Mouse (Mus musculus): ENCODE measurements around the gene AL732309.1. TPM values are rescaled to one million over a fixed set of nuclear protein-coding genes. Genes with fewer than 3 reads are reported as not detected.
A peak's percentile ranks its signal among the peaks of the same experiment; 100 is the strongest.

Gene AL732309.1
- polyA plus RNA-seq, 1 experiment from 2014 or later = 6.0 TPM

- H3K36me3 ChIP-seq = peaks cover 45% of the 10 kb centered on the region
- no peak overlapping the region for H3K4me2 ChIP-seq (replicated peaks)
- H3K4me3 ChIP-seq = no peak overlapping the region
- ATAC-seq (ENCODE audit: low FRiP score, low read depth) = no peak
- WGBS = 51% methylated on average over 7 of the region's 7 CpGs
- no peaks in the 10 kb centered on the region for H3K9me3 ChIP-seq
- peaks cover 62% of the 10 kb centered on the region for H3K27me3 ChIP-seq
- peaks cover 18% of the 10 kb centered on the region for H3K4me1 ChIP-seq
- no peak overlapping the region for H3K9ac ChIP-seq
- H3K27ac ChIP-seq = no peak overlapping the region
Measured at GRCm38 (mm10) chr2:25286837-25287636, 40.4 kb upstream of the AL732309.1 start.

- no peak for ATAC-seq (ENCODE audit: low FRiP score, low read depth)
- Histone ChIP-seq H3K9ac (no peak overlapping the region), H3K4me3 (no peak overlapping the region), H3K27ac (no peak overlapping the region), H3K9me3 (no peaks in the 10 kb centered on the region), H3K27me3 (peaks cover 55% of the 10 kb centered on the region), H3K4me2 (replicated peaks) (no peak overlapping the region), H3K4me1 (peaks cover 16% of the 10 kb centered on the region; the same call in 1 of the 2 replicates), H3K36me3 (peaks cover 50% of the 10 kb centered on the region)
- WGBS = 72% methylated on average over 1 of the region's 1 CpGs
Measured at GRCm38 (mm10) chr2:25286314-25286713, 39.7 kb upstream of the AL732309.1 start.

GRCm38 (mm10) chr2:25285551-25285950 is 38.9 kb upstream of the AL732309.1 start:
- H3K4me2 ChIP-seq (replicated peaks) = no peak overlapping the region
- ATAC-seq (ENCODE audit: low FRiP score, low read depth) = no peak
- H3K27me3 ChIP-seq = peaks cover 47% of the 10 kb centered on the region
- H3K4me3 ChIP-seq = no peak overlapping the region
- H3K27ac ChIP-seq = no peak overlapping the region
- peaks cover 58% of the 10 kb centered on the region for H3K36me3 ChIP-seq
- 89% methylated on average over 2 of the region's 2 CpGs for WGBS
- H3K9me3 ChIP-seq = no peaks in the 10 kb centered on the region
- peaks cover 10% of the 10 kb centered on the region; the same call in 1 of the 2 replicates for H3K4me1 ChIP-seq
- H3K9ac ChIP-seq = no peak overlapping the region

- H3K36me3 ChIP-seq = peaks cover 98% of the 10 kb centered on the region
- H3K4me3 ChIP-seq = no peak overlapping the region
- no peaks in the 10 kb centered on the region for H3K9me3 ChIP-seq
- H3K9ac ChIP-seq = no peak overlapping the region
- ATAC-seq (ENCODE audit: low FRiP score, low read depth) = 0 out of 2 replicates have a peak, but pooled peaks have one; percentile 28
- peaks cover 2% of the 10 kb centered on the region; the same call in 1 of the 2 replicates for H3K4me1 ChIP-seq
- no peak overlapping the region for H3K4me2 ChIP-seq (replicated peaks)
- WGBS = 65% methylated on average over 13 of the region's 13 CpGs
- no peaks in the 10 kb centered on the region for H3K27me3 ChIP-seq
- no peak overlapping the region for H3K27ac ChIP-seq
Measured at GRCm38 (mm10) chr2:25278928-25279882, 32.5 kb upstream of the AL732309.1 start.

- H3K4me1 ChIP-seq = peaks cover 28% of the 10 kb centered on the region
- H3K27me3 ChIP-seq = no peaks in the 10 kb centered on the region
- peak overlapping the region; percentile 93 for H3K9ac ChIP-seq
- H3K9me3 ChIP-seq = no peaks in the 10 kb centered on the region
- peak overlapping the region; percentile 93 for H3K4me2 ChIP-seq (replicated peaks)
- peaks cover 75% of the 10 kb centered on the region for H3K36me3 ChIP-seq
- WGBS = 39% methylated on average over 16 of the region's 16 CpGs
- H3K27ac ChIP-seq = no peak overlapping the region
- H3K4me3 ChIP-seq = peak overlapping the region; percentile 94
- no peak for ATAC-seq (ENCODE audit: low FRiP score, low read depth)
Measured at GRCm38 (mm10) chr2:25273010-25273409, 26.3 kb upstream of the AL732309.1 start.

GRCm38 (mm10) chr2:25272515-25272914 is 25.9 kb upstream of the AL732309.1 start:
- 0% methylated on average over 28 of the region's 29 CpGs for WGBS
- H3K9me3 ChIP-seq = no peaks in the 10 kb centered on the region
- no peak overlapping the region for H3K27ac ChIP-seq
- peak overlapping the region; percentile 94 for H3K4me3 ChIP-seq
- H3K36me3 ChIP-seq = peaks cover 70% of the 10 kb centered on the region
- peak overlapping the region; percentile 93 for H3K9ac ChIP-seq
- H3K4me2 ChIP-seq (replicated peaks) = peak overlapping the region; percentile 93
- H3K4me1 ChIP-seq = peaks cover 28% of the 10 kb centered on the region
- peak; percentile 60 for ATAC-seq (ENCODE audit: low FRiP score, low read depth)
- H3K27me3 ChIP-seq = no peaks in the 10 kb centered on the region

- Histone ChIP-seq H3K27ac (peak within 1 kb of the TSS; percentile 72), H3K36me3 (peaks cover 65% of the 10 kb centered on the region)
Measured at GRCm38 (mm10) chr2:25271827-25272511, 25.3 kb upstream of the AL732309.1 start, which contains the start of the genes Ssna1 and Anapc2. Gene Ssna1 (minus strand): TSS chr2:25272438. Gene Anapc2 (plus strand): TSS chr2:25272478.

GRCm38 (mm10) chr2:25267746-25268309 is 21.2 kb upstream of the AL732309.1 start:
- no peak for ATAC-seq (ENCODE audit: low FRiP score, low read depth)
- Histone ChIP-seq H3K9ac (no peak overlapping the region), H3K4me1 (peaks cover 52% of the 10 kb centered on the region)

More at GRCm38 (mm10) chr2:25271827-25272511, 25.3 kb upstream of the AL732309.1 start, which contains the start of the genes Ssna1 and Anapc2:
- WGBS = under 1% methylated on average over 55 of the region's 55 CpGs
- Histone ChIP-seq H3K9me3 (no peaks in the 10 kb centered on the region), H3K4me2 (replicated peaks) (peak within 1 kb of the TSS; percentile 93), H3K4me3 (peak within 1 kb of the TSS; percentile 94), H3K27me3 (no peaks in the 10 kb centered on the region), H3K9ac (peak within 1 kb of the TSS; percentile 93), H3K4me1 (peaks cover 28% of the 10 kb centered on the region)
- peak; percentile 98 for ATAC-seq (ENCODE audit: low FRiP score, low read depth)

GRCm38 (mm10) chr2:25267241-25267640 is 20.6 kb upstream of the AL732309.1 start:
- ATAC-seq (ENCODE audit: low FRiP score, low read depth) = no peak
- H3K9ac ChIP-seq = no peak overlapping the region

More at GRCm38 (mm10) chr2:25267746-25268309, 21.2 kb upstream of the AL732309.1 start:
- 75% methylated on average over 4 of the region's 4 CpGs for WGBS
- Histone ChIP-seq H3K27me3 (peaks cover 22% of the 10 kb centered on the region), H3K4me2 (replicated peaks) (no peak overlapping the region), H3K4me3 (no peak overlapping the region), H3K27ac (no peak overlapping the region), H3K36me3 (peaks cover 27% of the 10 kb centered on the region), H3K9me3 (no peaks in the 10 kb centered on the region)

GRCm38 (mm10) chr2:25266720-25267119 is 20.1 kb upstream of the AL732309.1 start:
- WGBS = 59% methylated on average over 2 of the region's 2 CpGs
- peaks cover 51% of the 10 kb centered on the region for H3K4me1 ChIP-seq
- no peaks in the 10 kb centered on the region for H3K9me3 ChIP-seq

More at GRCm38 (mm10) chr2:25267241-25267640, 20.6 kb upstream of the AL732309.1 start:
- Histone ChIP-seq H3K36me3 (peaks cover 27% of the 10 kb centered on the region), H3K4me1 (peaks cover 52% of the 10 kb centered on the region), H3K4me3 (no peak overlapping the region), H3K9me3 (no peaks in the 10 kb centered on the region), H3K27ac (no peak overlapping the region), H3K27me3 (peaks cover 22% of the 10 kb centered on the region), H3K4me2 (replicated peaks) (no peak overlapping the region)

More at GRCm38 (mm10) chr2:25266720-25267119, 20.1 kb upstream of the AL732309.1 start:
- Histone ChIP-seq H3K4me3 (no peak overlapping the region), H3K27ac (no peak overlapping the region), H3K9ac (no peak overlapping the region), H3K4me2 (replicated peaks) (peak overlapping the region; percentile 99; the same call in 1 of the 2 replicates), H3K27me3 (peaks cover 22% of the 10 kb centered on the region), H3K36me3 (peaks cover 27% of the 10 kb centered on the region)
- no peak for ATAC-seq (ENCODE audit: low FRiP score, low read depth)

All from limb, embryonic 13.5 days (tissue).